Mouse (Mus musculus) frontal cortex, adult 2 months (tissue): ENCODE results near the gene Dld. TPM values are rescaled to one million over a fixed set of nuclear protein-coding genes. Genes with fewer than 3 reads are reported as not detected.

Source experiments
- DNase-seq, 2 experiments: peaks; one replicate each; pipeline ENCODE4 v3.0.0; 2022; ENCODE audit warnings: low spot score in 1 of 2; ENCODE audit errors: extremely low spot score in 1 of 2
- polyA plus RNA-seq: library from polyadenylated mRNA; depleted of rRNA; stranded (reverse); fragments of >200 nt; gene quantifications from 2 replicates; pipeline ENCODE4 v1.2.3, GENCODE M21; 2012; rRNA removed

The Dld gene
- 90.4 and 99.2 TPM in 2 replicates for polyA plus RNA-seq

DNA sequence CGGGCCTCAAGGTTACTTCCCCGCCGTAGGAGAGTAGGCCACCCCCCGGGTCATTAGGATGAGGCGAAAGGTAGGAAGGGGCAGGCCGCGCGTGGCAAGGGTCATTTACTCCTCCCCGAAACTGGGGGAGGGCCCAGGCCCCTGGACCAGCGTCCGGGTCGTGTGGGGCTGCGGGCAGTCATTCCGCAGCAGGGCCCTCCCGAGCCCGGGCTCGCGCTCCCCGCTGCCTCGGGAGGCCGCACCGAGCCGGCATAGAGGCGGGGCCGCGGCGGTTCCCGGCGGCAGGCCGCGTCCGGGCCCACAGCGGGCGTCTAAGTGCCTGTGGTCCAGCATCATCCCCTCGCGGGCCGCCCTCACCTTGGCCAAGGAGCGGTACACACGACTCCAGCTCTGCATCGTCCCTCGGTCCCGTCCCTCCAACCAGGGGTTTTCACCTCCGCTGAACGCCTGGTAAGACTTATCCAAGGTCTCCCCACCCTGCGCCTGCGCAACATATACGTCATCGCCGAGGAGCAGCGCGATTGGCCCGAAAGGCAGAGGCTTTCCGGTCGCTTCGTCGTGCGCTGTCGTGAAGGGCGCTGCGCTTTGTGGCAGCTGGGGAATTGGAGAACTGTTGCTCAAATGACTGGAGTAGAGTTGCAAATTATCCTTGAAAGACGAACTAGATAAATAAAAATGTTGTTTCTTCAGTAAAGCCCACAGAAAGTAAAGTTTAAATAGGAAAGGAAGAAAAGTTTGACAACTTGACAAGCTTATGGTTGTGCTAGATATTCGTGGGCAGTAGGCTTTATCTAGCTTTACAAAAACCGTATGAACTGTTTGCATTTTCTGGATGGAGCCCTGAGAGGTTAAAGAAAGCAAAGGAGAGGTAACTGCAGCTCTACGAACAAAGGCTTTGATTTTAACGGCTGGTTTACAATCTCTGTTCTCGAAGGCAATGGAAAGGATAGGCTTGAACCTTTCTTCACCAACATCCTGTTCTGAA is at the start of gene Dld:
TSS of gene Dld (minus strand) at position 510 of the 985 bp plus-strand sequence.
- peak; percentile 94 to 98 for DNase-seq

GRCm38 (mm10) chr12:31400821-31401220 is 49.6 kb upstream of the Dld start:
- DNase-seq, result no peak

- no peak for DNase-seq
Observed at GRCm38 (mm10) chr12:31397709-31398108, 46.5 kb upstream of the Dld start.

DNA sequence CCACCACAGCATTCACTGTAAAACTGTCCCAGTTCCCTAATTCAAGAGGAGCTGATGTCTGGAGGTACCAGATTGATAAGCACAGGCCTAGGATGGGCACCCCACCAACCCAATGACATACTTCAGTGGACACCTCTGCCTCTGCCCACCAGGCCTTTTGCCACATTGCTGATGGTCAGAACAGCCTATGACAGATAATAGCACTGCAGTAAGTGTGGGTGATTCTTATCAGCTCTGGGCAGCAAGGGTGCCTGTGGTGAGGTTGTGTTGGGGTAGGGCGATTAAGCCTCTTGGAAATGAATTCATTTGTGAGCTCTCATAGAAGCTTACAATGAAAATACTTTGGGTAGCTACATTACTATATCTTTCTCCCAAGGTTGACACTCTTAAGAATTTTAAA is 44.6 kb upstream of the Dld start:
- no peak for DNase-seq

- no peak for DNase-seq
Observed at GRCm38 (mm10) chr12:31391696-31392095, 40.4 kb upstream of the Dld start.

DNA sequence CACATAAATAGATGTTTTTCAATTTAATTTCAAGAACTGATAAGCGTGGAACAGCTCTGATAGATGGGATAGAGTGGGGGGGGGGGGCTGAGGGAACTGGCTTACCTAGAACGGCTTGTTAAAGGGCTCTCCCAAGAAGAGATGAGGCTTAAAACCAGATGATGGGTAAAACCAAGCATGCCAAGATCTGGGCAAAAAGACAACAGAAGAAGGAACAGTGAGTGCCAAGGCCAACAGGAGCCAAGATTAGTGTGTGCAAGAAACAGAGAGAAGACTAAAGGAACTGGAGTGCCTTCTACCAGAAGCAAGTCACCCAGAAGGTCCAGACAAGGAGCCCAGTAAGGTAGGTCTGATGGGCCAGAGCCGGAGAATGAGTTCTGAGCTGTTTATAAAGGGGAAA is 39.3 kb upstream of the Dld start, which contains the start of gene Slc26a3:
TSS of gene Slc26a3 (plus strand) at position 301 of the 400 bp plus-strand sequence.
- DNase-seq, result no peak

DNA sequence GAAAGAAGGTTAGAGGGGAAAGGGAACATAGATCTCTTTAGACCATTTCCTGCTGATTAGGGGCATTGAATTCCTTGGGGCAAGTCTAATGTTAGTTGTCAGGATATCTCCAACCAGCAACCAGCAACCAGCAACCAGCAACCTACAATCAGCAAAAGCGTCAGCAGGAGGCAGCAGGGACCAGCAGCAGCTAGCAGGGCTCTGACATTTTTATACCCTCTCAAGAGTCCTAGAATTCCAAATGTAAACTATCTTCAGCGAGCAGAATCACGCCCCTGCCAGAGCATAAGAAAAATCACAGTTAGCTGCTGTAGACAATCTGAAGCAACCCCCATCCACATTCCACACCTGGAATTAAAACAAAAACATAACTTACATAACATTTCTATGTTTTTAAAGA is 36.0 kb upstream of the Dld start:
- DNase-seq, result no peak

GRCm38 (mm10) chr12:31382451-31382850 is 31.2 kb upstream of the Dld start:
- DNase-seq, result no peak

- no peak for DNase-seq
Observed at GRCm38 (mm10) chr12:31380878-31381277, 29.6 kb upstream of the Dld start.

DNA sequence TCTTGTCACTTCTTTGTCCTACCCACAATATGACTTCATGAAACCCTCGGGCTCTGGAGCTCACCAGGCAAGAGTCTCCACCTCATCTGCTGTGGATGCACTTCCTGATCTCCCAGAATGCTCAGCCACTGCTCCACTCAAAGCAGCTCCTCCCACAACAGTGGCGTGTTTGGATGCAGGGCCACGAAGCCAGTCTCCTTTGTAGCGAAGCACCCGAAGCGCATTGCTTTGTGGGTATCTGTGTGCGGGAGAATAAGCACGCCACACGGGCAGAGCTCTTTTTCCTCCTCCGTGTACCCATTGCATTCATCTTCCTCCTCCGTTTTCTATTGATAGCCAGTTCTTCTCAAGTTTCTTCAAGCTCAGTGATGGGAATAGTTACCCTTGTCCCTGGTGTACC is 26.0 kb upstream of the Dld start:
- no peak for DNase-seq

- DNase-seq, result no peak
Observed at GRCm38 (mm10) chr12:31376326-31376950, 25.2 kb upstream of the Dld start.

- no peak for DNase-seq
Observed at GRCm38 (mm10) chr12:31375283-31375615, 24.0 kb upstream of the Dld start.

DNA sequence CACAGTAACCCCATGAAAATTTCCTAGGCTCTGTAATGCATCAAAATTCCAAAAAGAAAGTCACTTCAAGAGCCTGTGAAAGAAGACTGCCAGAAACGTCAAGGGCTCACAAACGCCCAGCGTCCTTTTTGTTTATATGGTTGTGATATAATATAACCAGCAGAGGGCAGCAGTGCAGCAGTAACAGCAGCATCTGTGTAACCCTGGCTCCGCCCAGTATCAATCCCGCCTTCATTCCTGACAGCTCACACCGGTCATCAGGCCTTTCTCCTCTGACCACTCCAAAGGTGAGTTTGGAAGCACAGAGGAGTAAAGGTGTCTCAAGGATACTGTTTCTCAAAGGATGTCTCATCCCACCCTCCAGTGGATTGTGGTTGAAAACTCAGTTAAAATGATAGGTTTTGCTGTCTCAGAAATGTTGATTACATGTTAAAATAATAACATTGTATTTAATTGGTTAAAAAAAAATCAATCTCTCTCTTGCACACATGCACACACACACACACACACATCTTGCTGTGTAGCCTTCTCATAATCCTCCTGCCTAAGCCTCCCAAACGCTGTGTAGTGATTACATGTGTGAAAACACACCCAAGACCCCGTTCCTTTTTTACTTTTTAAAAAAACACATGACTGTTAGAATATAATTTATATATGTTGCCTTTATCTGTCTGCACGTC is 23.5 kb upstream of the Dld start:
- DNase-seq, result peak; percentile 53 to 89

GRCm38 (mm10) chr12:31369656-31370055 is 18.4 kb upstream of the Dld start:
- DNase-seq, result no peak

GRCm38 (mm10) chr12:31369118-31369517 is 17.9 kb upstream of the Dld start:
- no peak for DNase-seq

- no peak for DNase-seq
Observed at GRCm38 (mm10) chr12:31367721-31368120, 16.5 kb upstream of the Dld start.

GRCm38 (mm10) chr12:31366428-31366827 is 15.2 kb upstream of the Dld start:
- no peak for DNase-seq

DNA sequence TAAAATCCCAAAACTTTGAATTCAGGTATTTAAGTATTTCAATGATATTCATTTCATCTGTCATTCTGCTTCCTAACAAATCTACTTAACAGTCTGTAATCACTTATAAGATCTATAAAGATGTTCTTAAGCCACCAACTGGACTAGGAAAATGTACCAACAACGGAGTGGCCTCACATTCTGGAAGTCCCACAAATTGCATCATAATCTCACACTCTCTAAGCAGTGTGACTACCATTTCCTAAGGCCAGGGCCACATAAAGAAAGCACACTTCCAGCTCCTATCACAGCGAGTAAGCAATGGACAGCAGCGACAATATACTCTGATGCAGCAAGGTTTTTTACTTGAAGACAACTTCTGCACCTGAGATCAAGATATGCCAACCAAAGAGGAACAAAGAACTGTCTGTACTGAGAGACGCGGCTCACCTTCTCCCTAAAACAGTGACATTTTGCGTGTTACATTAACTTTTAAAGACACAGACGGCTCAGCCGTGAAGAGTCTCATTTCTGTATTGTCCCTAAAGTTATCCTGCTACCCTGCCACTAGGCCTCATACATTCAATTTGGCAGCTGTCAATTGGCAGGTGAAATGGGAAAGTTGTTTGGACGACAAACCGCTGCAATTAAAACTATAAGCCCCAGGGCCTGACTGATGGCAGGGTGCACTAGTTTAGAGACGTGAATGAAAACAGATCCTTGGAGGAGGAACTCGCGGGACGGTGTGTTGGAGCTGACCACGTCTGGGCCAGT is 886 bp downstream of the Dld start:
- DNase-seq, result no peak

GRCm38 (mm10) chr12:31333261-31333660 is 18.0 kb downstream of the Dld start:
- no peak for DNase-seq

DNA sequence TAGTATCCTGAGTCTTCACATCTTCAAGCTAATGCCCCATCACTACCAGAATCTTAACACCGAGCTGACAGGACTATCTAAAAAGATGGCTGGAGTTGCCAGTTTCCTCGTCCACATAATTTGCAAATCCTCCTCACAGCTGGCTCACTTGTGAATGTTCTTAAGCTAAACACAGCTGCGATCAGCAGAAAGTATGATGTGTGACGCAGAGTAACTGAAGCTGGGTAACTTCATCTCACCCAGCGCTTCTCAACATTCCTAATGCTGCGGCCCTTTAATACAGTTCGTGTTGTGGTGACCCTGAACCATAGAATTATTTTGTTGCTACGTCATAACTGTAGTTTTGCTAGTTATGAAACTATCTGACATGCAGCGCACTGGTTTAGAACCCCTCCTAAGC is 24.1 kb downstream of the Dld start:
- DNase-seq, result no peak
